Mouse (Mus musculus): ENCODE data around the gene Pabpn1l. TPM values are rescaled to one million over a fixed set of nuclear protein-coding genes. Genes with fewer than 3 reads are reported as not detected.

The Pabpn1l gene
- polyA plus RNA-seq, 1 experiment from 2014 or later, result not detected

- Histone ChIP-seq H3K27me3 (no peaks in the 10 kb centered on the region), H3K9me3 (replicated peaks) (no peaks in the 10 kb centered on the region), H3K27ac (peak within 1 kb of the TSS; percentile 83), H3K36me3 (0 out of 2 replicates have a peak, but pooled peaks cover 3% of the 10 kb centered on the region), H3K4me3 (peak within 1 kb of the TSS; percentile 84), H3K4me2 (peak within 1 kb of the TSS; percentile 96), H3K4me1 (replicated peaks) (peaks cover 30% of the 10 kb centered on the region), H3K9ac (peak within 1 kb of the TSS; percentile 74)
- peak; percentile 99 for ATAC-seq (replicated peaks; ENCODE audit: insufficient number of reproducible peaks, insufficient read depth, low FRiP score, low read depth)
- WGBS, result under 1% methylated on average over 57 of the region's 57 CpGs
These were observed 11.0 kb downstream of the Pabpn1l start, which contains the start of the genes Galns and Trappc2l for GRCm38 (mm10) chr8:122611295-122612133. Gene Galns (minus strand): TSS chr8:122611463. Gene Trappc2l (plus strand): TSS chr8:122611640.

- Histone ChIP-seq H3K27ac (peak overlapping the region; percentile 83), H3K4me1 (replicated peaks) (peaks cover 23% of the 10 kb centered on the region), H3K9ac (peak overlapping the region; percentile 74), H3K9me3 (replicated peaks) (no peaks in the 10 kb centered on the region), H3K4me2 (peak overlapping the region; percentile 96), H3K27me3 (no peaks in the 10 kb centered on the region), H3K4me3 (peak overlapping the region; percentile 84), H3K36me3 (0 out of 2 replicates have a peak, but pooled peaks cover 3% of the 10 kb centered on the region)
- no peak; the same call in 1 of the 2 replicates for ATAC-seq (replicated peaks; ENCODE audit: insufficient number of reproducible peaks, insufficient read depth, low FRiP score, low read depth)
- 2% methylated on average over 20 of the region's 20 CpGs for WGBS
These were observed 11.8 kb downstream of the Pabpn1l start for GRCm38 (mm10) chr8:122610612-122611277.

GRCm38 (mm10) chr8:122610209-122610608 is 12.3 kb downstream of the Pabpn1l start:
- 0 out of 2 replicates have a peak, but pooled peaks cover 3% of the 10 kb centered on the region for H3K36me3 ChIP-seq
- H3K27ac ChIP-seq, result peak overlapping the region; percentile 4; the same call in 1 of the 2 replicates
- ATAC-seq (replicated peaks; ENCODE audit: insufficient number of reproducible peaks, insufficient read depth, low FRiP score, low read depth), result no peak
- no peaks in the 10 kb centered on the region for H3K9me3 ChIP-seq (replicated peaks)
- peak overlapping the region; percentile 96 for H3K4me2 ChIP-seq
- WGBS, result 57% methylated on average over 4 of the region's 4 CpGs
- peaks cover 26% of the 10 kb centered on the region for H3K4me1 ChIP-seq (replicated peaks)
- no peaks in the 10 kb centered on the region for H3K27me3 ChIP-seq
- H3K4me3 ChIP-seq, result no peak overlapping the region
- no peak overlapping the region for H3K9ac ChIP-seq

GRCm38 (mm10) chr8:122606810-122607209 is 15.7 kb downstream of the Pabpn1l start:
- ATAC-seq (replicated peaks; ENCODE audit: insufficient number of reproducible peaks, insufficient read depth, low FRiP score, low read depth), result no peak
- WGBS, result 86% methylated on average over 11 of the region's 12 CpGs

GRCm38 (mm10) chr8:122605367-122605766 is 17.2 kb downstream of the Pabpn1l start:
- 54% methylated on average over 4 of the region's 4 CpGs for WGBS
- Histone ChIP-seq H3K9ac (no peak overlapping the region), H3K27me3 (no peaks in the 10 kb centered on the region), H3K36me3 (no peaks in the 10 kb centered on the region), H3K4me1 (replicated peaks) (peaks cover 17% of the 10 kb centered on the region), H3K4me3 (no peak overlapping the region), H3K4me2 (peak overlapping the region; percentile 21; the same call in 1 of the 2 replicates), H3K9me3 (replicated peaks) (no peaks in the 10 kb centered on the region), H3K27ac (peak overlapping the region; percentile 47; the same call in 1 of the 2 replicates)
- no peak for ATAC-seq (replicated peaks; ENCODE audit: insufficient number of reproducible peaks, insufficient read depth, low FRiP score, low read depth)

More at GRCm38 (mm10) chr8:122606810-122607209, 15.7 kb downstream of the Pabpn1l start:
- Histone ChIP-seq H3K9ac (no peak overlapping the region), H3K27ac (no peak overlapping the region), H3K27me3 (no peaks in the 10 kb centered on the region), H3K4me1 (replicated peaks) (peaks cover 24% of the 10 kb centered on the region), H3K9me3 (replicated peaks) (no peaks in the 10 kb centered on the region), H3K36me3 (no peaks in the 10 kb centered on the region), H3K4me3 (no peak overlapping the region), H3K4me2 (no peak overlapping the region)

- no peaks in the 10 kb centered on the region for H3K27me3 ChIP-seq
- H3K9ac ChIP-seq, result no peak overlapping the region
- no peaks in the 10 kb centered on the region for H3K36me3 ChIP-seq
- peak overlapping the region; percentile 47; the same call in 1 of the 2 replicates for H3K27ac ChIP-seq
- no peaks in the 10 kb centered on the region for H3K9me3 ChIP-seq (replicated peaks)
- WGBS, result 38% methylated on average over 1 of the region's 1 CpGs
- ATAC-seq (replicated peaks; ENCODE audit: insufficient number of reproducible peaks, insufficient read depth, low FRiP score, low read depth), result no peak
- no peak overlapping the region for H3K4me3 ChIP-seq
- H3K4me1 ChIP-seq (replicated peaks), result peaks cover 12% of the 10 kb centered on the region
- H3K4me2 ChIP-seq, result 0 out of 2 replicates have a peak overlapping the region, but pooled peaks have one; percentile 21
These were observed 17.9 kb downstream of the Pabpn1l start for GRCm38 (mm10) chr8:122604640-122605039.

GRCm38 (mm10) chr8:122600666-122601065 is 21.9 kb downstream of the Pabpn1l start:
- Histone ChIP-seq H3K27ac (no peak overlapping the region), H3K4me3 (no peak overlapping the region), H3K36me3 (no peaks in the 10 kb centered on the region), H3K4me2 (no peak overlapping the region), H3K9ac (no peak overlapping the region), H3K4me1 (replicated peaks) (peaks cover 12% of the 10 kb centered on the region), H3K9me3 (replicated peaks) (no peaks in the 10 kb centered on the region), H3K27me3 (no peaks in the 10 kb centered on the region)
- ATAC-seq (replicated peaks; ENCODE audit: insufficient number of reproducible peaks, insufficient read depth, low FRiP score, low read depth), result no peak
- WGBS, result 90% methylated on average over 9 of the region's 9 CpGs

GRCm38 (mm10) chr8:122596031-122596430 is 26.5 kb downstream of the Pabpn1l start:
- ATAC-seq (replicated peaks; ENCODE audit: insufficient number of reproducible peaks, insufficient read depth, low FRiP score, low read depth), result no peak
- no peaks in the 10 kb centered on the region for H3K27me3 ChIP-seq
- no peak overlapping the region for H3K4me2 ChIP-seq
- H3K27ac ChIP-seq, result no peak overlapping the region
- no peaks in the 10 kb centered on the region for H3K4me1 ChIP-seq (replicated peaks)
- H3K4me3 ChIP-seq, result no peak overlapping the region
- no peak overlapping the region for H3K9ac ChIP-seq
- 54% methylated on average over 4 of the region's 4 CpGs for WGBS
- H3K36me3 ChIP-seq, result no peaks in the 10 kb centered on the region
- no peaks in the 10 kb centered on the region for H3K9me3 ChIP-seq (replicated peaks)

- H3K9ac ChIP-seq, result no peak overlapping the region
- H3K4me2 ChIP-seq, result no peak overlapping the region
- H3K27me3 ChIP-seq, result no peaks in the 10 kb centered on the region
- H3K9me3 ChIP-seq (replicated peaks), result no peaks in the 10 kb centered on the region
- no peak overlapping the region for H3K4me3 ChIP-seq
- no peaks in the 10 kb centered on the region for H3K36me3 ChIP-seq
- WGBS, result 73% methylated on average over 19 of the region's 19 CpGs
- no peak for ATAC-seq (replicated peaks; ENCODE audit: insufficient number of reproducible peaks, insufficient read depth, low FRiP score, low read depth)
- H3K4me1 ChIP-seq (replicated peaks), result no peaks in the 10 kb centered on the region
- no peak overlapping the region for H3K27ac ChIP-seq
These were observed 28.6 kb downstream of the Pabpn1l start for GRCm38 (mm10) chr8:122593783-122594507.

- H3K27me3 ChIP-seq, result no peaks in the 10 kb centered on the region
- ATAC-seq (replicated peaks; ENCODE audit: insufficient number of reproducible peaks, insufficient read depth, low FRiP score, low read depth), result no peak
- 58% methylated on average over 12 of the region's 12 CpGs for WGBS
- H3K4me1 ChIP-seq (replicated peaks), result no peaks in the 10 kb centered on the region
- H3K36me3 ChIP-seq, result no peaks in the 10 kb centered on the region
- no peaks in the 10 kb centered on the region for H3K9me3 ChIP-seq (replicated peaks)
- H3K27ac ChIP-seq, result no peak overlapping the region
- no peak overlapping the region for H3K4me2 ChIP-seq
- no peak overlapping the region for H3K9ac ChIP-seq
- no peak overlapping the region for H3K4me3 ChIP-seq
These were observed 29.3 kb downstream of the Pabpn1l start for GRCm38 (mm10) chr8:122593240-122593639.

- H3K9ac ChIP-seq, result no peak overlapping the region
- H3K27ac ChIP-seq, result no peak overlapping the region
- no peak overlapping the region for H3K4me3 ChIP-seq
- WGBS, result 82% methylated on average over 10 of the region's 10 CpGs
- no peak for ATAC-seq (replicated peaks; ENCODE audit: insufficient number of reproducible peaks, insufficient read depth, low FRiP score, low read depth)
- no peaks in the 10 kb centered on the region for H3K36me3 ChIP-seq
- H3K9me3 ChIP-seq (replicated peaks), result no peaks in the 10 kb centered on the region
- H3K4me1 ChIP-seq (replicated peaks), result no peaks in the 10 kb centered on the region
- H3K27me3 ChIP-seq, result no peaks in the 10 kb centered on the region
- no peak overlapping the region for H3K4me2 ChIP-seq
These were observed 35.8 kb downstream of the Pabpn1l start for GRCm38 (mm10) chr8:122586749-122587148.
